Mouse (Mus musculus) heart, embryonic 15.5 days (tissue): ENCODE measurements around the gene Kalrn. TPM values are rescaled to one million over a fixed set of nuclear protein-coding genes. Genes with fewer than 3 reads are reported as not detected.
A peak's percentile ranks its signal among the peaks of the same experiment; 100 is the strongest.

ENCODE experiments used
- ATAC-seq: fragments of 200-750 bp; cut with Nextera tagmentation; replicated peaks from 2 replicates; pipeline ENCODE4 v1.8.0; 2017; ENCODE audit warnings: low read depth, moderate TSS enrichment; ENCODE audit not compliant: insufficient number of reproducible peaks, insufficient read depth, low FRiP score
- H3K27ac ChIP-seq: fragments of 300-500 bp; sonication (generic); 2 replicates; pipeline ENCODE4 v1.5.1; 2015; ENCODE audit warnings: mild to moderate bottlenecking, inconsistent platforms
- H3K27me3 ChIP-seq: fragments of 300-500 bp; sonication (generic); 2 replicates; pipeline ENCODE4 v1.6.1; 2015; ENCODE audit warnings: inconsistent platforms
- H3K36me3 ChIP-seq: fragments of 300-500 bp; sonication (generic); 2 replicates; pipeline ENCODE4 v1.6.1; 2015; ENCODE audit warnings: mild to moderate bottlenecking, inconsistent platforms
- H3K4me1 ChIP-seq: fragments of 300-500 bp; sonication (generic); replicated peaks from 2 replicates; pipeline ENCODE4 v1.6.1; 2015; ENCODE audit warnings: inconsistent platforms
- H3K4me2 ChIP-seq: fragments of 300-500 bp; sonication (generic); 2 replicates; pipeline ENCODE4 v1.6.1; 2015; ENCODE audit warnings: inconsistent platforms, mild to moderate bottlenecking, moderate library complexity
- H3K4me3 ChIP-seq: fragments of 300-500 bp; sonication (generic); 2 replicates; pipeline ENCODE4 v1.5.1; 2015; ENCODE audit warnings: mild to moderate bottlenecking, inconsistent platforms
- H3K9ac ChIP-seq: fragments of 300-500 bp; sonication (generic); 2 replicates; pipeline ENCODE4 v1.6.1; 2015; ENCODE audit warnings: mild to moderate bottlenecking, inconsistent platforms
- H3K9me3 ChIP-seq: fragments of 300-500 bp; sonication (generic); replicated peaks from 2 replicates; pipeline ENCODE4 v1.6.1; 2016; ENCODE audit warnings: inconsistent platforms
- WGBS: fragments of 180-500 bp; shearing (Covaris S2); methylation state at CpG from one replicate; pipeline ENCODE4 v1.1.7; 2015; ENCODE audit warnings: mixed read lengths; 5-methylcytosine and 5-hydroxymethylcytosine counted together
- polyA plus RNA-seq: library from polyadenylated mRNA; unstranded; fragments of >200 nt; fragmentation: Nextera tagmentation; extraction: Ambion mirVana; gene quantifications from 2 replicates; pipeline ENCODE4 v1.2.1, GENCODE M21; 2015

The Kalrn gene
- polyA plus RNA-seq, 1 experiment from 2014 or later = 32.8 TPM

GRCm38 (mm10) chr16:34579671-34580326 is 6.5 kb upstream of the Kalrn start:
- Histone ChIP-seq H3K36me3 (no peaks in the 10 kb centered on the region), H3K4me3 (no peak overlapping the region), H3K9me3 (peaks cover 4% of the 10 kb centered on the region; the same call in 1 of the 2 replicates), H3K4me2 (no peak overlapping the region), H3K27me3 (no peaks in the 10 kb centered on the region), H3K9ac (no peak overlapping the region), H3K27ac (no peak overlapping the region), H3K4me1 (no peaks in the 10 kb centered on the region)
- 91% methylated on average over 4 of the region's 4 CpGs for WGBS
- ATAC-seq = no peak

GRCm38 (mm10) chr16:34573856-34574491 is 642 bp upstream of the Kalrn start:
- H3K4me1 ChIP-seq = peaks cover 12% of the 10 kb centered on the region
- no peaks in the 10 kb centered on the region for H3K36me3 ChIP-seq
- peak; percentile 62 for ATAC-seq
- H3K4me3 ChIP-seq = peak overlapping the region; percentile 75
- no peaks in the 10 kb centered on the region; the same call in 1 of the 2 replicates for H3K9me3 ChIP-seq
- H3K27ac ChIP-seq = peak overlapping the region; percentile 80
- 1% methylated on average over 36 of the region's 42 CpGs for WGBS
- 0 out of 2 replicates have a peak, but pooled peaks cover 5% of the 10 kb centered on the region for H3K27me3 ChIP-seq
- peak overlapping the region; percentile 86 for H3K9ac ChIP-seq
- peak overlapping the region; percentile 93 for H3K4me2 ChIP-seq

GRCm38 (mm10) chr16:34572406-34573150 is 754 bp downstream of the Kalrn start:
- peak overlapping the region; percentile 86 for H3K9ac ChIP-seq
- peak overlapping the region; percentile 75 for H3K4me3 ChIP-seq
- no peaks in the 10 kb centered on the region for H3K9me3 ChIP-seq
- peak overlapping the region; percentile 80; the same call in 1 of the 2 replicates for H3K27ac ChIP-seq
- H3K4me2 ChIP-seq = peak overlapping the region; percentile 93
- H3K27me3 ChIP-seq = 0 out of 2 replicates have a peak, but pooled peaks cover 5% of the 10 kb centered on the region
- peak; percentile 16; the same call in 1 of the 2 replicates for ATAC-seq
- WGBS = under 1% methylated on average over 61 of the region's 61 CpGs
- no peaks in the 10 kb centered on the region for H3K36me3 ChIP-seq
- H3K4me1 ChIP-seq = peaks cover 12% of the 10 kb centered on the region

GRCm38 (mm10) chr16:34571931-34572405 is 1.4 kb downstream of the Kalrn start:
- Histone ChIP-seq H3K27me3 (0 out of 2 replicates have a peak, but pooled peaks cover 5% of the 10 kb centered on the region), H3K9me3 (no peaks in the 10 kb centered on the region), H3K4me2 (peak overlapping the region; percentile 93), H3K36me3 (no peaks in the 10 kb centered on the region), H3K9ac (peak overlapping the region; percentile 86), H3K4me1 (peaks cover 12% of the 10 kb centered on the region), H3K27ac (no peak overlapping the region), H3K4me3 (peak overlapping the region; percentile 75)
- no peak for ATAC-seq
- WGBS = 5% methylated on average over 10 of the region's 10 CpGs

- peaks cover 12% of the 10 kb centered on the region for H3K4me1 ChIP-seq
- 0 out of 2 replicates have a peak, but pooled peaks cover 5% of the 10 kb centered on the region for H3K27me3 ChIP-seq
- no peak overlapping the region for H3K4me3 ChIP-seq
- no peak overlapping the region for H3K4me2 ChIP-seq
- no peaks in the 10 kb centered on the region for H3K36me3 ChIP-seq
- H3K9ac ChIP-seq = no peak overlapping the region
- H3K27ac ChIP-seq = no peak overlapping the region
- no peak for ATAC-seq
- no peaks in the 10 kb centered on the region for H3K9me3 ChIP-seq
- 47% methylated on average over 2 of the region's 2 CpGs for WGBS
Measured at GRCm38 (mm10) chr16:34569897-34570296, 3.4 kb downstream of the Kalrn start.

GRCm38 (mm10) chr16:34568831-34569230 is 4.5 kb downstream of the Kalrn start:
- no peak overlapping the region for H3K27ac ChIP-seq
- no peak overlapping the region for H3K4me3 ChIP-seq
- no peak overlapping the region for H3K9ac ChIP-seq
- no peaks in the 10 kb centered on the region for H3K36me3 ChIP-seq
- 0 out of 2 replicates have a peak, but pooled peaks cover 5% of the 10 kb centered on the region for H3K27me3 ChIP-seq
- no peaks in the 10 kb centered on the region for H3K9me3 ChIP-seq
- WGBS = 61% methylated on average over 6 of the region's 6 CpGs
- H3K4me1 ChIP-seq = peaks cover 11% of the 10 kb centered on the region
- ATAC-seq = no peak
- H3K4me2 ChIP-seq = no peak overlapping the region

- no peak overlapping the region for H3K27ac ChIP-seq
- no peak for ATAC-seq
- no peaks in the 10 kb centered on the region for H3K9me3 ChIP-seq
- peaks cover 7% of the 10 kb centered on the region; the same call in 1 of the 2 replicates for H3K4me1 ChIP-seq
- 62% methylated on average over 11 of the region's 11 CpGs for WGBS
- H3K27me3 ChIP-seq = no peaks in the 10 kb centered on the region
- no peaks in the 10 kb centered on the region for H3K36me3 ChIP-seq
- H3K4me2 ChIP-seq = no peak overlapping the region
- no peak overlapping the region for H3K4me3 ChIP-seq
- no peak overlapping the region for H3K9ac ChIP-seq
Measured at GRCm38 (mm10) chr16:34563593-34564280, 9.6 kb downstream of the Kalrn start.

- no peak overlapping the region for H3K27ac ChIP-seq
- H3K9ac ChIP-seq = no peak overlapping the region
- ATAC-seq = no peak
- 49% methylated on average over 5 of the region's 5 CpGs for WGBS
- peaks cover 16% of the 10 kb centered on the region; the same call in 1 of the 2 replicates for H3K4me1 ChIP-seq
- H3K36me3 ChIP-seq = no peaks in the 10 kb centered on the region
- no peaks in the 10 kb centered on the region for H3K9me3 ChIP-seq
- H3K4me2 ChIP-seq = no peak overlapping the region
- H3K4me3 ChIP-seq = no peak overlapping the region
- H3K27me3 ChIP-seq = no peaks in the 10 kb centered on the region
Measured at GRCm38 (mm10) chr16:34561734-34562135, 11.6 kb downstream of the Kalrn start.

GRCm38 (mm10) chr16:34560814-34561213 is 12.5 kb downstream of the Kalrn start:
- H3K4me1 ChIP-seq = peaks cover 21% of the 10 kb centered on the region; the same call in 1 of the 2 replicates
- WGBS = 66% methylated on average over 5 of the region's 5 CpGs
- no peak overlapping the region for H3K4me3 ChIP-seq
- H3K27ac ChIP-seq = no peak overlapping the region
- no peak overlapping the region for H3K9ac ChIP-seq
- no peaks in the 10 kb centered on the region for H3K27me3 ChIP-seq
- no peak overlapping the region for H3K4me2 ChIP-seq
- no peak for ATAC-seq
- no peaks in the 10 kb centered on the region for H3K36me3 ChIP-seq
- no peaks in the 10 kb centered on the region for H3K9me3 ChIP-seq

- no peaks in the 10 kb centered on the region for H3K27me3 ChIP-seq
- 86% methylated on average over 2 of the region's 2 CpGs for WGBS
- peaks cover 25% of the 10 kb centered on the region for H3K4me1 ChIP-seq
- H3K9ac ChIP-seq = no peak overlapping the region
- H3K27ac ChIP-seq = no peak overlapping the region
- H3K4me2 ChIP-seq = no peak overlapping the region
- H3K9me3 ChIP-seq = no peaks in the 10 kb centered on the region
- ATAC-seq = no peak
- no peak overlapping the region for H3K4me3 ChIP-seq
- H3K36me3 ChIP-seq = no peaks in the 10 kb centered on the region
Measured at GRCm38 (mm10) chr16:34560411-34560810, 12.9 kb downstream of the Kalrn start.
